Mouse (Mus musculus) c-Kit-positive CD71-positive TER-119-negative erythroid progenitor cells, embryonic 14.5 days (primary cell): ENCODE measurements around the gene Npy4r.

Source experiments
- DNase-seq: peaks from one replicate; pipeline ENCODE4 v3.0.0-alpha.2; 2013; ENCODE audit warnings: low read depth

Npy4r gene

GRCm38 (mm10) chr14:34119046-34119723 is 33.1 kb downstream of the Npy4r start:
- no peak for DNase-seq

DNA sequence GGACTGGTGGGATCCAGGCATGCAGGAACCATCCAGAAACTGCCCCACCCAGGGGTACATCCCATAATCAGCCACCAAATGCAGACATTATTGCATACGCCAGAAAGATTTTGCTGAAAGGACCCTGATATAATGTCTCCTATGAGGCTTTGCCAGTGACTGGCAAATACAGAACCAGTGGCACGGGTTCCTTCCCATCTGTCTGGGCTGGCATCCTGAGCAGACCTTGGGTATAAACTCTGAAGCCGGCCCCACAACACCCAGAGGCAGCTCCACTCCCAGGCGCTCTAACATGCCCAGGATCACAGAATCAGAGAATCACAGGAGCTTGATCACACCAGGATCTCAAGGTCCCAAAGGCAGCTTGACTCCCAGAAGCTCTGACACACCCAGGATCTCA is 38.0 kb downstream of the Npy4r start:
- no peak for DNase-seq

DNA sequence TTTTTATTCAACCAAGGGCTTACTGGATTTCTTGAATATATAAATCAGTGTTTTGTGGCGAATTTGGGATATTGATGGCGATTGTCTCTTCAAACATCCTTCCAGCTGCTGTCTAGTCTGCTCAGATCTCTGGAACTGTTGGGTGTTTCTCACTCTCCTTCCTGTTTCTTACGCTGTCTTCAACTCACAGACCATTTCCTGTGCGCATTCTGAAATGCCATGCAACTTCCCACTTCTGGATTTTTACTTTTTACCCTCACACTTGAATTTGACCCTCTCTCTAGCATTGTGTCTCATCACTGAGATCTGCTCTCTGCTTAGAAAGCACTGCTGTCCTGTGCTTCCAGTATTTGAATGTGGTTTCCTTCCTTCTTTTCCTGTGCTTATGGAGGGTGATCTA is 44.7 kb downstream of the Npy4r start:
- no peak for DNase-seq

DNA sequence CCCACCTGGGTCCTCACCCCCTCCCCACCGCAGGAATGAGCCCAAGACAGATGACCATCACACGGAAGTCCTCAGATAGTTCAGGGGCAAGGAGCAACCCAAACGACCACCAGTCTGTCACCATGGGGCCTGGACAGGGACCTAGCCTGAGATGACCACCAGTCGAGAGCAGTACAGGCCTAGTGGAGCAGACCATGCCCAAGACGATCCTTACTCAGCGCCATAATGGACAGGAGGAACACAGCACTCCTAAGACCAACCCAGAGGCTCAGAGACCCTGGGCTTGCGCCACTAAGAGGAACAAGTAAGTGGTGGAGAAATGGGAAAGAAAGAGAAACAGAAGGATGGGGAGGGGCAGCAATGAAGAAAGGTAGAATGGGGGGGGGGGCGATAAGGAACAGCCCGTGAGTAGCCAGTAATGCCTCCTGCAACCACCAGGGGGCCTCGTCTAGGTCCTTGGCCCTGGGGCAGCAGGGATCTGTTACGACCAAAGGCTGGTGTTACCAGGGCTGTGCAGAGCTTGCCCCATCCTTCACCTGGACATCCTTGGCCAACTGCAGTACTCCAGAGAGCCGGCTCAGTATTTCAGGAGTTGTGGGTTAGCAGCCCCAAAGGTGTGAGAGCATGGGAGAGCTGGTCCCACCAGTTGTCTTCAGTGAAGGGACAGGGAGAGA is 45.8 kb downstream of the Npy4r start:
- DNase-seq = no peak

- no peak for DNase-seq
Observed at GRCm38 (mm10) chr14:34104892-34105291, 47.4 kb downstream of the Npy4r start.

DNA sequence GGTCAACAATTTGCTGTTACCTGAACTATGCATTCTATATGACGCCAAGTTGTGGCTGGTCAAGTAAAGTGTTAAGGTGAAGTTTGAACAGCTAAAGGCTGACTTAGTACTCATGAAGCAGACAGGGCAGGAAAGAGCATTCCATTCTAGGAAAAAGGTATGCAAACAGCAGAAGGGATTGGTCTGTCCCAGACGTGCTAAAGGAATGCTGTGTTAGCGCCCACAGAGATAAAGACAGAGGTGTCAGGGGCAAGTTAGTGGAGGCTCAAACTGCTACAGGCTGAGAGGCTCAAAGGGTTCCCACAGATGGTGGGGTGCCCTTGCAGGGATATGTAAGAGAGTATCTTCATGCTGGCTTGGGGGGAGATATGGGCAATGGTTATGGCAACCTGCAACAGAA is 48.4 kb downstream of the Npy4r start:
- DNase-seq = no peak

- DNase-seq = no peak
Observed at GRCm38 (mm10) chr14:34102601-34103000, 49.7 kb downstream of the Npy4r start, which contains the start of gene A630023A22Rik. A630023A22Rik (minus strand) TSS chr14:34102754.

DNA sequence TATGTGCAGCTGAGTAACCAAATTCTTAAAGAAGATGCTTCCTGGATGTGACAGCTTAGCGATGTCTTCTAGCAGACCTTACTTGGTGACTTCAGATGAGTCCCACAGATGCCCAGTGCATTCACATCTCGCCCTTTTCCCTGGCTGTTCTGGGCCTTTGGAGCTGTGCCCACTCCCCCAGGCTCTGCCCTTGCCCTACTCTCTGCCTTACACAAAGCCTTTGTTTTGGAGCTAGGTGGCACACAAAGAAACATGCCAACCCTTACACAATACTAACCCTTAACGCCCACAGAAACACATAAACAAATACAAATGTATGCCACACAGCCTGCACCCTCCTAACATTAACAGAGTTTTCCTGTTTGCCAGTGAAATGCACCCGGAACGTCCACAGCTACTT is 56.1 kb downstream of the Npy4r start:
- no peak for DNase-seq
